Mouse (Mus musculus) spleen, adult 2 months (tissue): ENCODE data around the gene Cd79b. TPM values are rescaled to one million over a fixed set of nuclear protein-coding genes. Genes with fewer than 3 reads are reported as not detected.

ENCODE experiments used
- DNase-seq, 2 experiments: peaks; one replicate each; pipeline versions ENCODE4 v3.0.0 to v3.0.0-alpha.2; 2012 to 2021; ENCODE audit warnings: low spot score in 2 of 2, low read depth in 1 of 2
- H3K27ac ChIP-seq: fragments of 200-500 bp; 2 replicates; pipeline ENCODE4 v1.5.1; 2012; ENCODE audit warnings: low read length, inconsistent platforms; ENCODE audit not compliant: insufficient read depth
- H3K27me3 ChIP-seq: fragments of 200-500 bp; 2 replicates; pipeline ENCODE4 v1.6.1; 2012; ENCODE audit warnings: mild to moderate bottlenecking, moderate library complexity, low read length, inconsistent platforms; ENCODE audit not compliant: control insufficient read depth, insufficient read depth
- H3K36me3 ChIP-seq: fragments of 200-500 bp; 2 replicates; pipeline ENCODE4 v1.6.1; 2012; ENCODE audit warnings: mild to moderate bottlenecking, low read length, inconsistent platforms; ENCODE audit not compliant: control insufficient read depth, insufficient read depth
- H3K4me1 ChIP-seq: fragments of 200-500 bp; 2 replicates; pipeline ENCODE4 v1.6.1; 2011; ENCODE audit warnings: inconsistent platforms; ENCODE audit not compliant: control insufficient read depth, insufficient read depth, insufficient read length
- H3K4me3 ChIP-seq: fragments of 200-500 bp; 2 replicates; pipeline ENCODE4 v1.5.1; 2011; ENCODE audit warnings: mild to moderate bottlenecking, inconsistent platforms; ENCODE audit not compliant: insufficient read depth, insufficient read length; ENCODE audit errors: extremely low read depth
- CTCF ChIP-seq: fragments of 200-500 bp; IDR thresholded peaks from 2 replicates; pipeline ENCODE4 v1.5.1; 2011; ENCODE audit warnings: mild to moderate bottlenecking, inconsistent platforms; ENCODE audit not compliant: insufficient read depth, insufficient read length, insufficient replicate concordance; ENCODE audit errors: extremely low read depth
- POLR2A ChIP-seq: fragments of 200-500 bp; IDR thresholded peaks from 2 replicates; pipeline ENCODE4 v1.6.1; 2011; ENCODE audit warnings: low read depth, low read length, inconsistent platforms
- WGBS: fragments of 180-500 bp; shearing (Covaris S2); methylation state at CpG from one replicate; pipeline ENCODE4 v1.1.7; 2018; 5-methylcytosine and 5-hydroxymethylcytosine counted together
- polyA plus RNA-seq: library from polyadenylated mRNA; depleted of rRNA; stranded (reverse); fragments of >200 nt; gene quantifications from 2 replicates; pipeline ENCODE4 v1.2.3, GENCODE M21; 2012

The Cd79b gene
- polyA plus RNA-seq, 1 experiment: 556 TPM

DNA sequence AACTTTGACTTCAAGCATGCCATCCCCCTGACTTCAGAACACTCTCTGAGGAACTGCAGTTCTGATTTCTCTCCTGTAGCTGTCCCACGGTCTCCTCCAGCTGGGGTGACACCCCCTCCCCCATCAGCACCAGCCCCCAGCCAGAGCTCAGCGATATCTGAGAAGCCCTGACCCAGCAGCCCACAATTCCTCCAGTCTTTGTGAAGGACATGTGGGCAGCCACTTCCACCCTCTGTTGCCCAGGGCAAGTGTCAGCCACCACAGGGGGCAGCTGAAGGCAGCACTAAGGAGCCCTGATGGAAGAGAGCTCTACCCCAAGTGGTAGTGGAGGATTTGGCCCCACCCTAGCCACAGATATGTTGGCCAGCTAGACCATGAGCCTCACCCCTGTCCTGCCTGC is 19.5 kb upstream of the Cd79b start:
- H3K27me3 ChIP-seq: no peaks in the 10 kb centered on the region
- no peak overlapping the region for H3K4me3 ChIP-seq
- TF ChIP-seq POLR2A: no peak
- no peak for TF ChIP-seq CTCF
- 15% methylated on average over 2 of the region's 2 CpGs for WGBS
- H3K36me3 ChIP-seq: no peaks in the 10 kb centered on the region
- H3K27ac ChIP-seq: peak overlapping the region; percentile 26; the same call in 1 of the 2 replicates
- H3K4me1 ChIP-seq: peaks cover 15% of the 10 kb centered on the region; the same call in 1 of the 2 replicates
- DNase-seq: no peak

DNA sequence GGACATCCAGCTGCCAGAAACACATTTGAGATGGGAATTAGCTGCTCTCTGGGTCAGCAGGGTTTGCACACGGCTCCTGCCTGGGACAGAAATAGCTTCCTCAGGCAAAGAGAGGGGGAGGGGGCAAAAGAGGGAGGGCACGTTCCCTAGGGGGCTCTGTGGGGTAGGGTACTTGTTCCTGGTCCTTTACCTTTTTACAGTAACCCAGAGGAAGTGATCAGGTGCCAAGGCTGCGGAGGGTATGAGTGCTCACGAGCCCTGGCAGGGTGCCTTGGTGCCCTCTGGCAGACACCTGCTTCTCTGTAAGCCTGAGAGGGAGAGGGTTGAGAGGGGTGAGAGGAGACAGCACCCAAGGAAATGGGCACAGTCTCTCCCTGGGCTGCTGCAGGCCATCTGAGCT is 17.9 kb upstream of the Cd79b start:
- H3K36me3 ChIP-seq: no peaks in the 10 kb centered on the region
- H3K4me1 ChIP-seq: peaks cover 18% of the 10 kb centered on the region; the same call in 1 of the 2 replicates
- no peaks in the 10 kb centered on the region for H3K27me3 ChIP-seq
- no peak overlapping the region for H3K4me3 ChIP-seq
- TF ChIP-seq POLR2A (no peak), CTCF (no peak)
- WGBS: 11% methylated on average over 4 of the region's 4 CpGs
- no peak overlapping the region for H3K27ac ChIP-seq
- DNase-seq: no peak

DNA sequence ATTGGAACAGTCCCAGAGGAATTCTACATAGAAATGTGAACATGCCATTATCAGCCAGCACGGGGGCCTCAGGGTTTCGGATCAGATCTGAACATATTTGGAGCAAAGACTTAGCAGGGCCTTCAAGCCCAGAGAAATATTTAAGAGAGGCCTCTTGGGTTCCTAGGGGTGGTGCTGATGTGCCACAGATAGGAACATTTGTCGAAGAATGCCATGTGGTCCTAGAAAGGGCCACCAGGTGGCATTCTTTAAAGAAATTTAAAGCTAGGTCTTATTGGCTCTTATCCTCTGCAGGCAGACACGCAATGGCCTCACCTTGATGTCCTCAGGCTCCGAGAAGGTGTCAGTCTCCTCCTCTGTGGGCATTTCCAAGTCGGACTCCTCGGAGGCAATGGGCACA is 15.1 kb upstream of the Cd79b start:
- Histone ChIP-seq H3K27ac (no peak overlapping the region), H3K4me1 (peaks cover 17% of the 10 kb centered on the region; the same call in 1 of the 2 replicates), H3K27me3 (no peaks in the 10 kb centered on the region), H3K4me3 (no peak overlapping the region), H3K36me3 (no peaks in the 10 kb centered on the region)
- WGBS: 23% methylated on average over 7 of the region's 7 CpGs
- TF ChIP-seq POLR2A (no peak), CTCF (peak; percentile 60; the same call in 1 of the 2 replicates)
- peak; percentile 68 to 76 for DNase-seq

DNA sequence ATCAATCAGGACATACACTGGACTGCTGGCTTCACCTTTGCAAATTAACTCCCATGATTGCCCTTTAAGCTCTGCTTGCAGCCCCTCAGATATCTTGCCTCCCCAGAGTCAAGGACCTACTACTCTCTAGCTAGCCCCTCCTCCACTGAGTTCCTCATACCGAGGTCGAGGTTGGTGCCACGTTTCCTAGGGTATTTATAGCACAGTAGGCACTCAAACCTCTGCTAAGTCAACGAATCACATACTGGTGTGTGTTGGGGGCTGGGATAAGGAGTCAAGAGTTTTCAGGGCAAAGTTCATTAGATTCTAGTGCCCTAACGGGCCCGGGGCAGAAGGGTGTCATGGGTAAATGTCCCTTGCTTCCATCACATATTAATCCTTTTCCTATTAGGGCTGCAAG is 14.6 kb upstream of the Cd79b start:
- no peaks in the 10 kb centered on the region for H3K27me3 ChIP-seq
- H3K36me3 ChIP-seq: no peaks in the 10 kb centered on the region
- TF ChIP-seq POLR2A (no peak), CTCF (no peak)
- no peak for DNase-seq
- no peak overlapping the region for H3K4me3 ChIP-seq
- no peak overlapping the region for H3K27ac ChIP-seq
- H3K4me1 ChIP-seq: peaks cover 19% of the 10 kb centered on the region; the same call in 1 of the 2 replicates
- 13% methylated on average over 6 of the region's 6 CpGs for WGBS

DNA sequence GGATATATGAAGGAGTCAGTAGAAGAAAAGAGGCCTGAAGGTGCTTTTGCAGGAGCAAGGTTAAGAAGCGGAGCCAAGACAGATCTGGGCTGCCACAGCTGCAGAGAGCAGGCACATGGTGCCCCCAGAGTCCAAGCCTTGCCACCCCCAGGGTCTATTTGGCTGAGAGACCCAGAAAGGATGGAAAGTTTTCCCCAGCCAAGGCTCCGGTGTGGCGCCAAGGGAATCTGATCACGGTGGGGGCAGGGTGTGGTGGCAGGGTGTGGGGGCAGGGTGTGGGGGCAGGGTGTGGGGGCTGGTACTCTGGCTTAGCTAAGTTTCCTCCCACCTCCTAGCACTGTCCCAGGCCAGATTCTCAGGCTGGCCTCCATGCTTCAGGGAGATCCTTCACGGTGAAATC is 14.0 kb upstream of the Cd79b start:
- Histone ChIP-seq H3K27me3 (no peaks in the 10 kb centered on the region), H3K36me3 (no peaks in the 10 kb centered on the region), H3K4me3 (no peak overlapping the region), H3K4me1 (peaks cover 22% of the 10 kb centered on the region; the same call in 1 of the 2 replicates), H3K27ac (no peak overlapping the region)
- WGBS: 79% methylated on average over 5 of the region's 5 CpGs
- DNase-seq: no peak
- TF ChIP-seq CTCF (no peak), POLR2A (no peak)

DNA sequence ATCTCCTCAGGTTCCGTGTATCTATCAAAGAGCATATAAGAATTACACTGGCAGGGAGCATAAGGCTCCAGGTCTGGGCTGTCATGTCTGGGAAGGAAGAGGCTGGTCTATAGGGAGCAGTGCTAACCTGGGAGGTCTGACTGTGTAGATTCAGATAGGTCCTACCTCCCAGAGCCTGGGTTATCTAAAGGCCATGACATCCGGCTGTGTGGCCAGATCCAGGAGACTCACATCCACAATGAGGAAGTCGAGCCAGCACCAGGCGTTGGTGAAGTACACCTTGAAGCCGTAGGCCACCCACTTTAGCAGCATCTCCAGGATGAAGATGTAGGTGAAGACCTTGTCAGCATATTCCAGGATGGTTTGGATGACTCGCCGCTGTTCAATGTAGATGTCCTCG is 11.9 kb upstream of the Cd79b start:
- WGBS: 80% methylated on average over 8 of the region's 8 CpGs
- Histone ChIP-seq H3K27me3 (no peaks in the 10 kb centered on the region), H3K4me1 (peaks cover 20% of the 10 kb centered on the region; the same call in 1 of the 2 replicates), H3K4me3 (no peak overlapping the region), H3K27ac (no peak overlapping the region), H3K36me3 (no peaks in the 10 kb centered on the region)
- TF ChIP-seq POLR2A (no peak), CTCF (no peak)
- DNase-seq: no peak

DNA sequence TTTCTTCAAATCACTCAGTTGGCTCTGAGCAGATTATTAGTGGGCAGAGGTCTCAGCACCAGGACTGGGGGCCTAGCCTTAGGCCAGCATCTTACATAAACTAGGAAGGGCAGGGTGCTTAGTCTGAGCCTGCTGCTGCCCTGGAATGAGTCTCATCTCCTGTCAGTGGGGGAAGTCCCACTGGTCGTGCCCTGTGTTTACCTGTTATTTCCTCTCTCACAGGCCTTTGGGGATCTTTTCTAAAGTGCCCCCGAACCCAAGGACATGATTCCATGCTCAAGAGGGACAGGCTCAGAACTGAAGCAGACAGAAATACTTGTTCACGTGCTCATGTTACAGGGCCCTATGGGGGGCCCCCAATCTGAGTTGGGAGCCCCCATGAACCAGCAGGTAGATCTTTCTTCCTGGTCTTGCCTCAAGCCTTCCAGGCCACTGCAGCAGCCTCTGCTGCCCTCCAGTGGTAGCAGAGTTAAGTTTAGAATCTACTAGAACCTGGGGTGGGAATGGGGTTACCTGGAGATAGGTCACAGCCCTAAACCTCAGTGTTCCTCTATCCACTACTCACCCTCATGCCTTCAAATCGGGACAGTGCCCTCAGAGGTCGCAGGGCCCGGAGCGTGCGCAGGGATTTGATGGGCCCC is 11.1 kb upstream of the Cd79b start:
- no peak for TF ChIP-seq POLR2A
- peak; percentile 81; the same call in 1 of the 2 replicates for TF ChIP-seq CTCF
- Histone ChIP-seq H3K27ac (peak overlapping the region; percentile 94), H3K4me1 (peaks cover 20% of the 10 kb centered on the region; the same call in 1 of the 2 replicates), H3K4me3 (no peak overlapping the region), H3K36me3 (no peaks in the 10 kb centered on the region), H3K27me3 (no peaks in the 10 kb centered on the region)
- WGBS: 49% methylated on average over 8 of the region's 8 CpGs
- DNase-seq: peak; percentile 74 to 85
